Mouse (Mus musculus) heart, embryonic 14.5 days (tissue): Measurements from ENCODE around the gene Tufm. TPM values are rescaled to one million over a fixed set of nuclear protein-coding genes. Genes with fewer than 3 reads are reported as not detected.

Source experiments
- ATAC-seq: fragments of 200-750 bp; cut with Nextera tagmentation; 2 replicates; pipeline ENCODE4 v1.8.0; 2017; ENCODE audit warnings: low read depth, moderate TSS enrichment; ENCODE audit not compliant: insufficient number of reproducible peaks, insufficient read depth, low FRiP score
- H3K27ac ChIP-seq, 2 experiments: fragments of 200-500 bp in 1 of 2; fragments of 300-500 bp in 1 of 2; sonication (generic) in 1 of 2; replicated peaks in 1 of 2; 2 replicates each; pipeline ENCODE4 v1.5.1; 2012 to 2014; ENCODE audit warnings: low read depth in 2 of 2, low read length in 2 of 2, control low read depth in 1 of 2, mild to moderate bottlenecking in 1 of 2, mixed read lengths in 1 of 2; ENCODE audit not compliant: control insufficient read depth in 1 of 2, insufficient read depth in 1 of 2
- H3K27me3 ChIP-seq: fragments of 300-500 bp; sonication (generic); 2 replicates; pipeline ENCODE4 v1.6.1; 2014; ENCODE audit warnings: mild to moderate bottlenecking, low read length, control low read depth; ENCODE audit not compliant: control insufficient read depth, insufficient read depth
- H3K36me3 ChIP-seq: fragments of 300-500 bp; sonication (generic); 2 replicates; pipeline ENCODE4 v1.6.1; 2014; ENCODE audit warnings: mild to moderate bottlenecking, control low read depth, low read length, mixed read lengths; ENCODE audit not compliant: control insufficient read depth, insufficient read depth
- H3K4me1 ChIP-seq, 2 experiments: fragments of 200-500 bp in 1 of 2; fragments of 300-500 bp in 1 of 2; sonication (generic) in 1 of 2; 2 replicates each; pipeline ENCODE4 v1.6.1; 2012 to 2014; ENCODE audit warnings: low read length in 2 of 2, control low read depth in 1 of 2, mixed read lengths in 1 of 2; ENCODE audit not compliant: control insufficient read depth in 2 of 2, insufficient read depth in 2 of 2
- H3K4me2 ChIP-seq: fragments of 300-500 bp; sonication (generic); 2 replicates; pipeline ENCODE4 v1.6.1; 2014; ENCODE audit warnings: mild to moderate bottlenecking, low read length
- H3K4me3 ChIP-seq, 2 experiments: fragments of 200-500 bp in 1 of 2; fragments of 300-500 bp in 1 of 2; sonication (generic) in 1 of 2; 2 replicates each; pipeline ENCODE4 v1.5.1; 2012 to 2014; ENCODE audit warnings: low read length in 2 of 2, mild to moderate bottlenecking in 2 of 2, control low read depth in 1 of 2, low read depth in 1 of 2, moderate library complexity in 1 of 2; ENCODE audit not compliant: control insufficient read depth in 1 of 2, insufficient read depth in 1 of 2
- H3K9ac ChIP-seq: fragments of 300-500 bp; sonication (generic); 2 replicates; pipeline ENCODE4 v1.6.1; 2014; ENCODE audit warnings: mild to moderate bottlenecking, low read length
- H3K9me3 ChIP-seq: fragments of 300-500 bp; sonication (generic); 2 replicates; pipeline ENCODE4 v1.6.1; 2016; ENCODE audit warnings: low read length, control low read depth; ENCODE audit not compliant: control insufficient read depth
- WGBS: fragments of 180-500 bp; shearing (Covaris S2); extraction: QIAGEN DNeasy Blood & Tissue Kit; methylation state at CpG from one replicate; pipeline ENCODE4 v1.1.7; 2014; 5-methylcytosine and 5-hydroxymethylcytosine counted together
- polyA plus RNA-seq: library from polyadenylated mRNA; unstranded; fragments of >200 nt; fragmentation: Nextera tagmentation; extraction: Ambion mirVana; gene quantifications from 2 replicates; pipeline ENCODE4 v1.2.1, GENCODE M21; 2014

The Tufm gene
- polyA plus RNA-seq, 1 experiment from 2014 or later, result 188 TPM

GRCm38 (mm10) chr7:126460623-126461399 is 26.4 kb upstream of the Tufm start:
- Histone ChIP-seq H3K4me1 (peaks cover 29 to 32% of the 10 kb centered on the region in 2 experiments), H3K27me3 (no peaks in the 10 kb centered on the region), H3K36me3 (no peaks in the 10 kb centered on the region), H3K9ac (no peak overlapping the region), H3K27ac (no peak overlapping the region), H3K4me2 (no peak overlapping the region), H3K4me3 (no peak overlapping the region), H3K9me3 (no peaks in the 10 kb centered on the region)
- 63% methylated on average over 10 of the region's 10 CpGs for WGBS
- no peak for ATAC-seq

- peaks cover 6% of the 10 kb centered on the region for H3K36me3 ChIP-seq
- H3K27ac ChIP-seq, result no peak overlapping the region
- peaks cover 36 to 37% of the 10 kb centered on the region in 2 experiments for H3K4me1 ChIP-seq
- no peaks in the 10 kb centered on the region for H3K9me3 ChIP-seq
- ATAC-seq, result no peak
- H3K27me3 ChIP-seq, result no peaks in the 10 kb centered on the region
- H3K4me2 ChIP-seq, result no peak overlapping the region
- no peak overlapping the region for H3K4me3 ChIP-seq
- H3K9ac ChIP-seq, result no peak overlapping the region
- 70% methylated on average over 3 of the region's 3 CpGs for WGBS
These were observed 25.5 kb upstream of the Tufm start for GRCm38 (mm10) chr7:126461626-126462025.

- Histone ChIP-seq H3K9me3 (no peaks in the 10 kb centered on the region), H3K27me3 (no peaks in the 10 kb centered on the region), H3K4me1 (peaks cover 36 to 37% of the 10 kb centered on the region in 2 experiments), H3K9ac (no peak within 1 kb of the TSS), H3K36me3 (peaks cover 20% of the 10 kb centered on the region), H3K4me2 (no peak within 1 kb of the TSS), H3K27ac (no peak within 1 kb of the TSS), H3K4me3 (no peak within 1 kb of the TSS)
- ATAC-seq, result no peak
- 47% methylated on average over 5 of the region's 5 CpGs for WGBS
These were observed 24.2 kb upstream of the Tufm start, which contains the start of gene Atp2a1 for GRCm38 (mm10) chr7:126463004-126463403. Atp2a1 (minus strand) TSS chr7:126463108.

- Histone ChIP-seq H3K4me2 (no peak overlapping the region), H3K27ac (no peak overlapping the region), H3K9ac (no peak overlapping the region), H3K27me3 (no peaks in the 10 kb centered on the region), H3K4me3 (no peak overlapping the region), H3K36me3 (peaks cover 25% of the 10 kb centered on the region), H3K4me1 (peaks cover 32 to 34% of the 10 kb centered on the region in 2 experiments), H3K9me3 (no peaks in the 10 kb centered on the region)
- 60% methylated on average over 4 of the region's 4 CpGs for WGBS
- ATAC-seq, result no peak
These were observed 23.6 kb upstream of the Tufm start for GRCm38 (mm10) chr7:126463547-126463946.

GRCm38 (mm10) chr7:126464121-126464520 is 23.0 kb upstream of the Tufm start:
- Histone ChIP-seq H3K27ac (no peak overlapping the region), H3K27me3 (no peaks in the 10 kb centered on the region), H3K4me1 (peaks cover 27 to 28% of the 10 kb centered on the region in 2 experiments), H3K9ac (no peak overlapping the region), H3K36me3 (peaks cover 31% of the 10 kb centered on the region), H3K4me2 (no peak overlapping the region), H3K4me3 (no peak overlapping the region), H3K9me3 (no peaks in the 10 kb centered on the region)
- ATAC-seq, result no peak
- WGBS, result 52% methylated on average over 4 of the region's 4 CpGs

- H3K27me3 ChIP-seq, result no peaks in the 10 kb centered on the region
- WGBS, result 20% methylated on average over 5 of the region's 5 CpGs
- ATAC-seq, result no peak
- H3K27ac ChIP-seq, result peak overlapping the region; percentile 53 to 82
- peaks cover 38% of the 10 kb centered on the region for H3K36me3 ChIP-seq
- 0 out of 2 replicates have a peak overlapping the region, but pooled peaks have one; percentile 21 for H3K9ac ChIP-seq
- H3K9me3 ChIP-seq, result no peaks in the 10 kb centered on the region
- H3K4me3 ChIP-seq, result no peak overlapping the region
- peaks cover 26 to 27% of the 10 kb centered on the region in 2 experiments for H3K4me1 ChIP-seq
- no peak overlapping the region for H3K4me2 ChIP-seq
These were observed 22.3 kb upstream of the Tufm start for GRCm38 (mm10) chr7:126464836-126465235.

GRCm38 (mm10) chr7:126465246-126466030 is 21.7 kb upstream of the Tufm start:
- WGBS, result 14% methylated on average over 7 of the region's 7 CpGs
- peak overlapping the region; percentile 53 to 82 for H3K27ac ChIP-seq
- H3K9ac ChIP-seq, result 0 out of 2 replicates have a peak overlapping the region, but pooled peaks have one; percentile 21
- peak; percentile 62; the same call in 1 of the 2 replicates for ATAC-seq
- H3K4me1 ChIP-seq, result peaks cover 26 to 27% of the 10 kb centered on the region in 2 experiments
- no peaks in the 10 kb centered on the region for H3K9me3 ChIP-seq
- no peak overlapping the region for H3K4me3 ChIP-seq
- peaks cover 44% of the 10 kb centered on the region for H3K36me3 ChIP-seq
- H3K4me2 ChIP-seq, result peak overlapping the region; percentile 41
- H3K27me3 ChIP-seq, result no peaks in the 10 kb centered on the region
